Mouse (Mus musculus) layer of hippocampus, postnatal 10 days (tissue): ENCODE results near the gene Chmp4b. TPM values are rescaled to one million over a fixed set of nuclear protein-coding genes. Genes with fewer than 3 reads are reported as not detected.

ENCODE experiments used
- DNase-seq, 2 experiments: peaks; one replicate each; pipeline ENCODE4 v3.0.0; 2021; ENCODE audit warnings: low spot score in 2 of 2
- total RNA-seq, 2 experiments: library from RNA; stranded (reverse); gene quantifications; 2 replicates each; pipeline ENCODE4 v1.2.3; 2021

Chmp4b gene
- total RNA-seq, 2 experiments from 2014 or later: 209 to 213 TPM

DNA sequence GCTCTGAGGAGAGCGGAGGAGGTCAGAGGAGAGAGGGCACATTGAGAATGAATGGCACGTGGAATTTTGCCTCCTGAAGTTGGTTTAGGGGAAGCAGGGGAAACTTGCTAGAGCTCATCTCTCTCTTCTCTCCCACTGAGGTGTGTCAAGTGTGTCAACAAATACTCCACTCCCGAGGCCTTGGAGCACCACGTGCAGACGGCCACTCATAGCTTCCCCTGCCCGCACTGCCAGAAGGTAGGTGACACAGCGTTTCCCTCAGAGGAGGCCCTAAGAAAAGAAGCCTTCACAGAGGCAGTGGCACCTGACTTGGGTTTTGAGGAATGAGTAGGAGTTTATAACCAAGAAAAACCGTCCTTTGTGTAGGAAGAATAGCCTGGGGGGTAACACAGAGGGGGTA lies 10.3 kb upstream of the Chmp4b start:
- DNase-seq: no peak

DNA sequence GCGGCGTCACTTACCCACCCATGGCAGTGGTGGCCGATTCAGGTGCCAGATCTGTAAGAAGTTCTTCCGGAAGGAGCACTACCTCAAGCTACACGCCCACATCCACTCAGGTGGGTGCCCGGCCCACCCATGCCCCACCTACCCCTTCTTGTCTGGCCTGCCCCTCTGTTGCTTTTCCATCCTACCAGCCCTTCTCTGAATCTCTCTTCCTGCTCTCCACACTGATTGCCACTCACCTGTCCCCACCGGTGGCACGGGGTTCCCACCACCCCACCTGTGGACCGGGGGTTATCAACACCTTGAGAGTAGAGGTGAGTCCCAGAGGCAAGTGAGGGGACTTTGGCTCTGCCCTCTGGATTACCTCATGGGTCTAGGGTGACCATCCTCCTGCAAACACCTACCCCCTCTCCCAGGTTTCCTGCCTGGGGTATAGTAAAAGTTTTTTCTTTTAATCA lies 9.5 kb upstream of the Chmp4b start:
- no peak for DNase-seq

- no peak for DNase-seq
These were observed 8.7 kb upstream of the Chmp4b start for GRCm38 (mm10) chr2:154642712-154643385.

GRCm38 (mm10) chr2:154646634-154647033 lies 4.9 kb upstream of the Chmp4b start:
- DNase-seq: peak; percentile 49 to 54

DNA sequence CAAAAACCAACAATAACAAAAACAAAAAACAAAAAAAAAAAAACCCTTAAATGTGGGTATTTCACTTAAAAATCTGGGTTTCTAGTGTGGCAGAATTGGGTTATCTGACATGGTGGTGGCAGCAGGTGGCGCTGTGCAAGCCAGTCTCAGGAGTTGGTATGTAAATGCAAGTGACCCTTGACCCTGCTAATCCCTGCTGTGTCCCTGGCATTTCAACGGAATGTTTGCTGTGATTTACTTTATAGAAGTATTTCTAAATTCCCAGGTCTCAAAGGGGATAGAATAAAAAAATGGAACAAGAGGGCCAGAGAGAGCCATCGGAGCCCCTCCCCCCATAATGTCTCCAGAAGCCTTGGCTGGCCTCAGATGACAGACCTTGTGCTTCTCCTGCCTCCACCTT lies 3.4 kb upstream of the Chmp4b start:
- no peak for DNase-seq

DNA sequence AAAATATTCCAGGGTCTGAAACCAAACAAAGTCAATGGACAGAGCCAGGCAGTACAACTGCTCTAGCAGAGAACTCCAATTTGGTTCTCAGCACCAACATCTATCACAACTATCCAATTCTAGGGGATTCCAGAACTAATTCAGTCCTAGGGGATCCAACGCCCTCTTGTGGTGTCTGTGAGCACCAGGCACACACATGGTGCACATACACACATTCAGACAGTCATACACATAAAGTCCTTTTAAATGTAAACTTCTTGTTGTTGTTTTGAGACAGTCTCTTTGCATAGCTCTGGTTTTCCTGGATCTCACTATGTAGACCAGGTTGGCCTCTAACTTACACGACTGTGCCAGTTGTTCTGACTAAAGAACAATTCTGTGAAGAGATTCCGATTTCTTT lies 1.1 kb upstream of the Chmp4b start:
- DNase-seq: no peak

DNA sequence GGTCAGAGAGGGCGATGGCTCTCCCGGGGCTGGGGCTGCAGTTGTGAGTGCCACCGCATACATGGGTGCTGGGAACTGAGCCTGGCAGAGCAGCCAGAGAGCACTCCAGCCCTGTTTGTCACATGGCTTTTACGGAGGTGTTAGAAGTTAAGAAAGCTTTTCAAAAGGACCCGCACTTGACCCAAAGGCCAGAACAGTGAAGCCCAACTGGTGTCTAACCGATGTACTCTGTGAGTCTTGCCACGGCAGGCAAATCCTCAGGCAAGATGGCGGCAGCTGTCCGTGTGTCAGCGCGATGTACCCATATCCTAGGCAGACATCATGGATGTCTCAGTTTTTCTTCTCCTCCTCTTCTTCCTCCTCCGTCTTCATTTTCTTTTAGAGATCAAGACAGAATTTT lies 3.5 kb downstream of the Chmp4b start:
- DNase-seq: no peak

DNA sequence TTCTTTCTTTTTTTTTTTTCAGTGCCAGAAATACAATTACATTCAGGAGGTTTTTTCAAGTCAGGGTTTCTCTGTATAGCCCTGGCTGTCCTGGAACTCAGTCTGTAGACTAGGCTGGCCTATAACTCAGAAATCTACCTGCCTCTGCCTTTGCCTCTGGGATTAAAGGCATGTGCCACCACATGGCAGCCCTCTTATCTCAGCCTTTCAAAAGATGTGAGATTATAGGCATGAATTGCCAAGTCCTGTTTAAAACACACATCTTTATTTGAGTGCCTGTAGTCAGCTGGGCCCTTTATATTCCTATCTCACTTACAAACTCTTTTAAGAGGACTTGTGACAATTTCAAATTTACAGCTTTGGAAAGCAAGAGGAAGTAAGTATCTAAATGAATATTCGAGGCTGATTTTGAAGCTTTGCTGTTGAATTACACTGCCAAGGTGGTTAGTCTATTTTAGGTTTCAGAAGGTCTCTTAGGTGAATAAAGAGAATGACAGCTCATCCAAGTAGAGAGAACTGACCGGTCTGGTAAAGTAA lies 4.4 kb downstream of the Chmp4b start:
- DNase-seq: no peak

GRCm38 (mm10) chr2:154656710-154657485 lies 5.4 kb downstream of the Chmp4b start:
- DNase-seq: peak; percentile 95 to 98

GRCm38 (mm10) chr2:154657486-154658237 lies 6.2 kb downstream of the Chmp4b start:
- peak in 1 of 2 experiments; percentile 15 for DNase-seq

DNA sequence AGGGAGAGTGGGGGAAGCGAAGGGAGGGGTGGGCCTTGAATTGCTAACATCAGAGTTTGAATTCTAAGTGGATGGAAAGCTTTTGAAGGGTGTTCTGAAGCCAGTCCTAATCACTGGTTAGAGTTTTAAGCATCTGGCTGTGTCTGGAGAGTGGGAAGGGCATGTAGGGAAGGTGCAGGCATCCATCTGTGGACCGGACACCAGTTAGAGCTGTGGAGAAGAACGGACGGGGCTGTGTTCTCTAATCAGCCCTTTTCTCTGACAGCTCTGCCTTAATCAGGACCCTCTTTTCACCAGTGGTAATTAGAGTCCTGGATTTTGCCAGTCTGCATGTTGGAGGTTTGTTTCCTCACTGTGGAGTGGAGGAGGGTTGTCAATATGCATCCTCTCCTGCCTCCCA lies 7.6 kb downstream of the Chmp4b start:
- peak in 1 of 2 experiments; percentile 16 for DNase-seq

DNA sequence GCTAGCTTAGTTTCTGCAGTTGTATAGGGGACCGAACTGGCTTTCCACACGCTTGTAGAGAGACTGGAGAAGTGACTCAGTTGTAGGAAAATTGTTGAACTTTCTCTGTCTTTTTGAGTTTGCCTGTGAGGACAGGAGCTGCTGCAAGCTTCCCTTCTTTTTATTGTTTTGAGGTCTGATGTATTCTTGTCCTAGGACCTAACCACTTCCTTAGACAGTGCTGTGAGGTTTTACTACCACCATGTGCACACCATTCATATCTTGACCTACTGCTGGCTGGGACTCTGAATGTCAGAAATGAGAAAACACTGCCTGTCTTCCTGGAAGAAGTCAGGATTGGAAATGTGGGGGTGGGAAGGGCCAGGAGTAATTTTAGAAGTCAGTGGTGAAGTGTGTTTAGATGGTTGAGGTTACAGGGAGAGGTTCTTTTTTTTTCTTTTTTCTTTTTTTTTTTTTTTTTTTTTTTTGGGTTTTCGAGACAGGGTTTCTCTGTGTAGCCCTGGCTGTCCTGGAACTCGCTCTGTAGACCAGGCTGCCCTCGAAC lies 8.1 kb downstream of the Chmp4b start:
- no peak for DNase-seq

- DNase-seq: no peak
These were observed 17.2 kb downstream of the Chmp4b start for GRCm38 (mm10) chr2:154668680-154669079.

DNA sequence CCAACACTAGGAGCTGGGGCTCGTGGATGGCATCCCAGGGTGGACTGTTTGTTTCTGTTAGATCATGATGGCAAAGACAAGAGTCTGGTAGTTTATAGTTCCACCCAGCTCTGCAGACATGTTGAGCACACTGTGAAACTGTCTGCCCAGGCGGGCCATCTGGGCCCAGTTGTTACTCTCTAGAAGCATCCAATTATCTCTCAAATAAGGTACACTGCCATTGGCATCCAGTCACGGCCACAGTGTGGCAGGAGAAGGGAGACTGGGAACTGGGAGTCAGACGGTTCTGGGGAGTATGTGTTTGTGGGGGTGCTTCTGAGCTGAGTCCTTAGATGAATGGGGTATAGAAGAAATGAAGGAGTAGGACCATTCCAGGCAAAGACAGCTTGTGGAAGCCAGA lies 18.6 kb downstream of the Chmp4b start:
- peak; percentile 41 to 60 for DNase-seq

DNA sequence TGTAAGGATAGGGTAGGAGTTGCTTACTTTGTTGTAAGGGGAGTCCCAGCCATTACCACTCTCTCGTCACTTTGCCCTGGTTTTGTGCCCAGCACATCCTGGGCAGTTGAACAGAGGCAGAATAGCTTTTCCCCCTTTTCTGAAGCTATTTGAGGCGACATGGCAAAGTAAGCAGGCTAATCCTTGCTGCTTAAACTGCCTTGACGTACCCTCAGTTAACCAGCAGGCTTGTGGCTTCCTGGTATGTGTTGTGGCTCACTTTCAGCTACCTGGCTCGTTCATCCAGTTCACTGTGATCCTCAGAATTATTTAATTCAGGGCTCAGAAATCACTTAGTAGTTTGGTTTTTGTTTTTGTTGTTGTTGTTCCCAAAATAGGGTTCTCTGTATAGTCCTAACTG lies 19.2 kb downstream of the Chmp4b start:
- no peak for DNase-seq

- no peak for DNase-seq
These were observed 22.5 kb downstream of the Chmp4b start for GRCm38 (mm10) chr2:154674008-154674407.

- peak; percentile 43 to 54 for DNase-seq
These were observed 25.4 kb downstream of the Chmp4b start for GRCm38 (mm10) chr2:154676653-154677609.

DNA sequence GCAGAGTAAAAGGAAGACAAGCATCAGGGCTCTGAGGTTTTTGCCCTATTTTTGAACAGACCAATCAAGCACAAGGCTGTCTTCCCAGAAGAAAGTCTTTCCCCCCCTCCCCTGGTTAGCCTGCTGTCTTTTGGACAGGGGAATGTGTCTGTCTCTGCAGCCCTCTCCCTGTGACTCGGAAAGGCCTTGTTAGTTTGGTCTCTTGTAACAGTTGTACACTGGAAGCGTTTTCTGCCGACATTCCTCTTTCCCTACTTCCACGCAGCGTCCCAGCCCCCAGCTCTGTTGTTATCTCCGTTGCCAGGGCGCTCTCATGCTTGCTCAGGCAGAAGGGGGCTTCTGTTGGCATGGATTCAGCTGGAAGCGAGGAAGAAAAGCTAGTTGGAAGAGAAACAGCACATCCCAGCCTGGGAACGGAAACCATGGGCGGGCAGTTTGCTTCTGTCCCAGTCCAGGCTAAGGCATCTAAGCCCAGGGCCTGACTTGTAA lies 26.2 kb downstream of the Chmp4b start:
- peak; percentile 86 to 89 for DNase-seq

- DNase-seq: no peak
These were observed 27.5 kb downstream of the Chmp4b start for GRCm38 (mm10) chr2:154678995-154679394.

DNA sequence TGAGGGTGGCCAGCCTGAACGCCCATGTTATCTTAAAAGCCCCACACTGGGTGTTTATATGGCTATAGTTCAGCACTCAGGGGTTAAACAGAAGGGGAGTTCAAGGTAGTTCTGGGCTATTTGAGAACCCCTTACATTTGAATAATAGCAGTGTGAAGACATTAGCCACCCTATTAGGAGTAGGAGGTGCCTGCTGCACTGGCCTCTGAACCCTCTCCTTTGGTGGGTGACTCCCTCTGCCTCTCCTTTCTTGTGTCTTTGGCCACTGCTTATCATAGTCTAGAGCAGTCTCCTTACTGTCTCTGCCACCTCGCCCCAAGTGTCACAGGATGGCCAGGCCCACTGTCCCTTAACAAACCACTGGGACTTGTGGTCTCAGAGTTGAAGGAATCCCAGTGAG lies 28.8 kb downstream of the Chmp4b start:
- no peak for DNase-seq
